Mouse (Mus musculus) naive thymus-derived CD4-positive, alpha-beta T cell, adult 2 months (primary cell): Measurements from ENCODE around the gene Ppig.
A peak's percentile ranks its signal among the peaks of the same experiment; 100 is the strongest.

Source experiments
- DNase-seq: peaks from one replicate; pipeline ENCODE4 v3.0.0-alpha.2; 2011; ENCODE audit warnings: low read depth

Ppig gene

GRCm38 (mm10) chr2:69763340-69763739 is 41.0 kb downstream of the Ppig start:
- DNase-seq, result no peak

- DNase-seq, result no peak
Measured at GRCm38 (mm10) chr2:69764716-69765115, 42.4 kb downstream of the Ppig start.

- DNase-seq, result no peak
Measured at GRCm38 (mm10) chr2:69773331-69773730, 51.0 kb downstream of the Ppig start.

GRCm38 (mm10) chr2:69777985-69778835 is 55.9 kb downstream of the Ppig start:
- DNase-seq, result peak; percentile 63

- DNase-seq, result peak; percentile 87
Measured at GRCm38 (mm10) chr2:69778836-69779177, 56.5 kb downstream of the Ppig start.

- no peak for DNase-seq
Measured at GRCm38 (mm10) chr2:69788974-69789373, 66.6 kb downstream of the Ppig start.

GRCm38 (mm10) chr2:69789429-69790069 is 67.2 kb downstream of the Ppig start, which contains the start of the genes Ccdc173 and Phospho2:
TSS of gene Ccdc173 (minus strand) at chr2:69789575.
TSS of gene Phospho2 (plus strand) at chr2:69789623.
- peak; percentile 99 for DNase-seq

GRCm38 (mm10) chr2:69790285-69790684 is 67.9 kb downstream of the Ppig start:
- DNase-seq, result peak; percentile 93

- DNase-seq, result no peak
Measured at GRCm38 (mm10) chr2:69790722-69791121, 68.4 kb downstream of the Ppig start.

- DNase-seq, result peak; percentile 84
Measured at GRCm38 (mm10) chr2:69802911-69803312, 80.6 kb downstream of the Ppig start.
